ENCODE assay signal across 11 mouse cellular contexts in genomic region chr7:34745426-34745825, GRCm38 (mm10).
DNase-seq lines count a peak whose midpoint lies in the region; ATAC-seq and TF ChIP-seq lines count a peak whose summit lies in the region.
"Had no signal": no experiment of that assay in that cellular context is flagged by ENCODE, and none has a peak within 500 bp of the region (broad histone marks: within the 10 kb centered on the region; RNA-seq: fewer than 3 reads in every experiment).

No protein-coding gene starts in this region.

- H3K4me2 ChIP-seq in hindbrain, embryonic 12.5 days (replicated peaks) = no peak overlapping the region
- no peak overlapping the region for H3K4me2 ChIP-seq in hindbrain, embryonic 11.5 days (replicated peaks; ENCODE audit: low read depth, low read length)
- no peak overlapping the region; the same call in 1 of the 2 replicates for H3K4me2 ChIP-seq in lung, embryonic 14.5 days
- no peak overlapping the region for H3K4me2 ChIP-seq in hindbrain, embryonic 16.5 days (ENCODE audit: low read length)
- no peak overlapping the region for H3K4me2 ChIP-seq in midbrain, embryonic 16.5 days (ENCODE audit: low read length)

- peak; percentile 36 for ATAC-seq in hindbrain, embryonic 12.5 days (ENCODE audit: low FRiP score)
- ATAC-seq in hindbrain, embryonic 11.5 days (ENCODE audit: low FRiP score) = no peak
- peak; percentile 55 for ATAC-seq in lung, embryonic 14.5 days (ENCODE audit: insufficient read depth)
- peak; percentile 53; the same call in 1 of the 2 replicates for ATAC-seq in hindbrain, embryonic 16.5 days
- peak; percentile 33; the same call in 1 of the 2 replicates for ATAC-seq in midbrain, embryonic 16.5 days

- H3K9ac ChIP-seq in hindbrain, embryonic 12.5 days = no peak overlapping the region
- no peak overlapping the region for H3K9ac ChIP-seq in hindbrain, embryonic 11.5 days (ENCODE audit: low read depth, low read length)
- H3K9ac ChIP-seq in lung, embryonic 14.5 days = no peak overlapping the region
- no peak overlapping the region for H3K9ac ChIP-seq in hindbrain, embryonic 16.5 days (ENCODE audit: low read depth, low read length)
- no peak overlapping the region for H3K9ac ChIP-seq in midbrain, embryonic 16.5 days (ENCODE audit: low read depth, low read length)

- H3K36me3 ChIP-seq in hindbrain, embryonic 12.5 days = no peaks in the 10 kb centered on the region
- no peaks in the 10 kb centered on the region for H3K36me3 ChIP-seq in hindbrain, embryonic 11.5 days (ENCODE audit: control insufficient read depth, insufficient read depth, low read length)
- H3K36me3 ChIP-seq in lung, embryonic 14.5 days (ENCODE audit: insufficient read depth) = no peaks in the 10 kb centered on the region
- no peaks in the 10 kb centered on the region for H3K36me3 ChIP-seq in hindbrain, embryonic 16.5 days (ENCODE audit: control insufficient read depth, insufficient read depth, low read length)
- H3K36me3 ChIP-seq in midbrain, embryonic 16.5 days (ENCODE audit: control insufficient read depth, insufficient read depth, low read length) = no peaks in the 10 kb centered on the region
- H3K36me3 ChIP-seq: G1E had no signal

- peaks cover 20% of the 10 kb centered on the region for H3K4me1 ChIP-seq in hindbrain, embryonic 12.5 days
- H3K4me1 ChIP-seq in hindbrain, embryonic 11.5 days (replicated peaks; ENCODE audit: control insufficient read depth, insufficient read depth, low read length) = peaks cover 4% of the 10 kb centered on the region; the same call in 1 of the 2 replicates
- H3K4me1 ChIP-seq in lung, embryonic 14.5 days (ENCODE audit: insufficient read depth) = peaks cover 9% of the 10 kb centered on the region; the same call in 1 of the 2 replicates
- H3K4me1 ChIP-seq in hindbrain, embryonic 16.5 days (ENCODE audit: control insufficient read depth, insufficient read depth, low read depth, low read length) = peaks cover 8% of the 10 kb centered on the region
- H3K4me1 ChIP-seq in midbrain, embryonic 16.5 days (ENCODE audit: control insufficient read depth, insufficient read depth, low read length) = peaks cover 7% of the 10 kb centered on the region

- WGBS in hindbrain, embryonic 12.5 days = 80% methylated on average over 9 of the region's 9 CpGs
- WGBS in hindbrain, embryonic 11.5 days = 76% methylated on average over 9 of the region's 9 CpGs
- WGBS in lung, embryonic 14.5 days = 36% methylated on average over 9 of the region's 9 CpGs
- WGBS in hindbrain, embryonic 16.5 days = 65% methylated on average over 9 of the region's 9 CpGs
- WGBS in midbrain, embryonic 16.5 days = 75% methylated on average over 9 of the region's 9 CpGs

- no peaks in the 10 kb centered on the region for H3K27me3 ChIP-seq in hindbrain, embryonic 12.5 days
- no peaks in the 10 kb centered on the region for H3K27me3 ChIP-seq in hindbrain, embryonic 11.5 days (ENCODE audit: control insufficient read depth, insufficient read depth, low read length)
- H3K27me3 ChIP-seq in lung, embryonic 14.5 days (ENCODE audit: insufficient read depth, low read length) = no peaks in the 10 kb centered on the region
- no peaks in the 10 kb centered on the region for H3K27me3 ChIP-seq in hindbrain, embryonic 16.5 days (replicated peaks; ENCODE audit: control insufficient read depth, insufficient read depth, low read length)
- H3K27me3 ChIP-seq in midbrain, embryonic 16.5 days (ENCODE audit: control insufficient read depth, insufficient read depth, low read depth, low read length) = no peaks in the 10 kb centered on the region; the same call in 1 of the 2 replicates

- no peaks in the 10 kb centered on the region for H3K9me3 ChIP-seq in hindbrain, embryonic 12.5 days (replicated peaks)
- no peaks in the 10 kb centered on the region for H3K9me3 ChIP-seq in hindbrain, embryonic 11.5 days (ENCODE audit: control insufficient read depth, low read length)
- H3K9me3 ChIP-seq in lung, embryonic 14.5 days (ENCODE audit: low read depth, low read length) = no peaks in the 10 kb centered on the region
- no peaks in the 10 kb centered on the region for H3K9me3 ChIP-seq in hindbrain, embryonic 16.5 days (ENCODE audit: control insufficient read depth, low read length)
- no peaks in the 10 kb centered on the region for H3K9me3 ChIP-seq in midbrain, embryonic 16.5 days (replicated peaks; ENCODE audit: control insufficient read depth, low read length, poor library complexity, severe bottlenecking)

- no peak overlapping the region for H3K4me3 ChIP-seq in hindbrain, embryonic 12.5 days
- H3K4me3 ChIP-seq in hindbrain, embryonic 11.5 days (ENCODE audit: low read depth, low read length) = no peak overlapping the region
- no peak overlapping the region for H3K4me3 ChIP-seq in lung, embryonic 14.5 days (ENCODE audit: low read depth, low read length)
- H3K4me3 ChIP-seq in hindbrain, embryonic 16.5 days (ENCODE audit: low read length) = no peak overlapping the region
- H3K4me3 ChIP-seq in midbrain, embryonic 16.5 days (ENCODE audit: low read depth, low read length) = no peak overlapping the region
- H3K4me3 ChIP-seq: left cerebral cortex, adult 2 months had no signal

- H3K27ac ChIP-seq in hindbrain, embryonic 12.5 days = no peak overlapping the region
- no peak overlapping the region for H3K27ac ChIP-seq in hindbrain, embryonic 11.5 days (ENCODE audit: low read depth, low read length)
- H3K27ac ChIP-seq in lung, embryonic 14.5 days (ENCODE audit: low read depth) = peak overlapping the region; percentile 71
- H3K27ac ChIP-seq in hindbrain, embryonic 16.5 days (ENCODE audit: low read depth, low read length) = no peak overlapping the region
- no peak overlapping the region for H3K27ac ChIP-seq in midbrain, embryonic 16.5 days (ENCODE audit: low read length)
- H3K27ac ChIP-seq: left cerebral cortex, adult 2 months had no signal

- DNase-seq in hindbrain, embryonic 11.5 days (ENCODE audit: low spot score) = no peak
- peak; percentile 81 for DNase-seq in lung, embryonic 14.5 days
- no peak for DNase-seq in lung, postnatal 25 days (ENCODE audit: low spot score)
- DNase-seq in ovary, postnatal 14 days (ENCODE audit: low spot score) = no peak
- DNase-seq in embryo, embryonic 10 days (ENCODE audit: low spot score) = no peak
- DNase-seq: cerebellum, adult 2 months had no signal

- TF ChIP-seq CTCF in lung, embryonic 14.5 days (IDR thresholded peaks at IDR 0.05; ENCODE audit: low read depth) = no peak
